Mouse (Mus musculus) ES-Bruce4 (cell line): ENCODE measurements around the gene Dtnb.

Experiments
- CTCF ChIP-seq: IDR thresholded peaks from one replicate; pipeline ENCODE4 v1.8.1; 2011; ENCODE audit warnings: low read depth, low read length
- POLR2A ChIP-seq: IDR thresholded peaks from one replicate; pipeline ENCODE4 v1.8.1; 2011; ENCODE audit warnings: low read length; ENCODE audit not compliant: insufficient read depth

DNA sequence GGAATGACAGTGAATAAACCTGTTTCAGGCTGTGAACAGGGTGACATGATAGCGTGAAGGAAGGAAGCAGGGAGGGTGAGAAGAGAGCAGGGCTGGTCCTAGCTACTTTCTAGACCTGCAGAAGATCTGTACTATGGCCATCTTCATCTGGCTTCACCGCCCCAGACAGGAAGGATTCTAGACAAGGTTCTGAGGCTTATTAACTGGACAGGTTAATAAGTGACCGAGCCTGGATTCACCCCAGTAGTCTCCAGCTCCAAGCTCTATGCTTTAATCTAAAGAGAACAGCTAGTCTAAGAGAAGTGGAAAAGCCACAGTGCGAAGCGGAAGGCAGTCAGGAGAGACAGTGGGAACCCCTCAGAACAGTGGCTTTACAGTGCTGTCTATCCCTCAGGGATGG, 205.5 kb downstream of the Dtnb start:
- TF ChIP-seq CTCF (no peak), POLR2A (no peak)
